Mouse (Mus musculus) liver, embryonic 14.5 days (tissue): ENCODE data around the gene Celf2.

Experiments
- CTCF ChIP-seq: IDR thresholded peaks from 2 replicates; pipeline ENCODE4 v1.5.1; 2016; ENCODE audit warnings: antibody characterized with exemption, low read depth, control low read depth
- EP300 ChIP-seq: IDR thresholded peaks from 2 replicates; pipeline ENCODE4 v1.6.1; 2016; ENCODE audit warnings: antibody characterized with exemption, low read depth

DNA sequence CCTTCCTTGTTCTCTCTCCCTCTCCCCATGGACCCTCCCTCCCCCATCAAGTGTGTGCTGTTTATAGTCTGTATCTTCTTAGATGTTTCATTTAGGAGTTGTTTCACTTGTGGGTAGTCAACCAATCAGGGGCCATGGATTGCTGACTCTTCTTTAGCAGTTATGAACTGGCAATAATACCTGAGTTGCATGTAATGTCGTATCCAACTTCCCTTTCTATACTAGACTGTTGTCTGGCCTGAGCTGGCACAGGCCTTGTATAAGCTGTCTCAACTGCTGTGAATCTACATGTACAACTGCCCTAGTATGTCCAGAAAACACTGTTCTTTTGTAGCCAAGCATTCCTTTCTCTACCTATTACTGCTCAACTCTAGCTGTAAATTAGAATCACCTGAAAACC is 813.0 kb downstream of the Celf2 start:
- TF ChIP-seq CTCF (no peak), EP300 (no peak)
